Mouse (Mus musculus): ENCODE data around the gene Ces2a. TPM values are rescaled to one million over a fixed set of nuclear protein-coding genes. Genes with fewer than 3 reads are reported as not detected.

The Ces2a gene
- polyA plus RNA-seq (2014; fragmentation: Illumina TruSeq; extraction: RNeasy Lipid Tissue Mini Kit (QIAGEN cat#74804); ENCODE audit: low read depth, low replicate concordance), result not detected

GRCm38 (mm10) chr8:104733753-104734152 is at the start of gene Ces2a:
Gene Ces2a, plus strand, starts transcription at chr8:104734003.

Other genes with a start within 250 kb of the Ces2a start
- gene Terb1, start 224.1 kb upstream of the Ces2a start, polyA plus RNA-seq (2014; fragmentation: Illumina TruSeq; extraction: RNeasy Lipid Tissue Mini Kit (QIAGEN cat#74804); ENCODE audit: low read depth, low replicate concordance), result 0.23 TPM
- gene Nae1, start 199.4 kb upstream of the Ces2a start, polyA plus RNA-seq (2014; fragmentation: Illumina TruSeq; extraction: RNeasy Lipid Tissue Mini Kit (QIAGEN cat#74804); ENCODE audit: low read depth, low replicate concordance), result 373 TPM
- not detected for gene Car7, start 199.3 kb upstream of the Ces2a start, polyA plus RNA-seq (2014; fragmentation: Illumina TruSeq; extraction: RNeasy Lipid Tissue Mini Kit (QIAGEN cat#74804); ENCODE audit: low read depth, low replicate concordance)
- 31.0 TPM for gene Pdp2, start 142.6 kb upstream of the Ces2a start, polyA plus RNA-seq (2014; fragmentation: Illumina TruSeq; extraction: RNeasy Lipid Tissue Mini Kit (QIAGEN cat#74804); ENCODE audit: low read depth, low replicate concordance)
- not detected for gene Cdh16, start 109.6 kb upstream of the Ces2a start, polyA plus RNA-seq (2014; fragmentation: Illumina TruSeq; extraction: RNeasy Lipid Tissue Mini Kit (QIAGEN cat#74804); ENCODE audit: low read depth, low replicate concordance)
- gene Rrad, start 102.7 kb upstream of the Ces2a start, polyA plus RNA-seq (2014; fragmentation: Illumina TruSeq; extraction: RNeasy Lipid Tissue Mini Kit (QIAGEN cat#74804); ENCODE audit: low read depth, low replicate concordance), result not detected
- 1.3 TPM for gene Ciao2b, start 92.0 kb upstream of the Ces2a start, polyA plus RNA-seq (2014; fragmentation: Illumina TruSeq; extraction: RNeasy Lipid Tissue Mini Kit (QIAGEN cat#74804); ENCODE audit: low read depth, low replicate concordance)
- gene Ces2b, start 97.6 kb downstream of the Ces2a start, polyA plus RNA-seq (2014; fragmentation: Illumina TruSeq; extraction: RNeasy Lipid Tissue Mini Kit (QIAGEN cat#74804); ENCODE audit: low read depth, low replicate concordance), result not detected
- not detected for gene Ces2c, start 113.1 kb downstream of the Ces2a start, polyA plus RNA-seq (2014; fragmentation: Illumina TruSeq; extraction: RNeasy Lipid Tissue Mini Kit (QIAGEN cat#74804); ENCODE audit: low read depth, low replicate concordance)
- gene Ces2e, start 192.3 kb downstream of the Ces2a start, polyA plus RNA-seq (2014; fragmentation: Illumina TruSeq; extraction: RNeasy Lipid Tissue Mini Kit (QIAGEN cat#74804); ENCODE audit: low read depth, low replicate concordance), result 5.0 TPM
- gene Ces2f, start 213.4 kb downstream of the Ces2a start, polyA plus RNA-seq (2014; fragmentation: Illumina TruSeq; extraction: RNeasy Lipid Tissue Mini Kit (QIAGEN cat#74804); ENCODE audit: low read depth, low replicate concordance), result not detected
- 3.9 TPM for gene Ces2g, start 227.7 kb downstream of the Ces2a start, polyA plus RNA-seq (2014; fragmentation: Illumina TruSeq; extraction: RNeasy Lipid Tissue Mini Kit (QIAGEN cat#74804); ENCODE audit: low read depth, low replicate concordance)

Measured in adrenal gland, adult 10 weeks (tissue).